Mouse (Mus musculus) layer of hippocampus, adult 9-11 months (tissue): ENCODE results near the gene Fam196b.

Source experiments
- DNase-seq: peaks from one replicate; pipeline ENCODE4 v3.0.0; 2022

The Fam196b gene

DNA sequence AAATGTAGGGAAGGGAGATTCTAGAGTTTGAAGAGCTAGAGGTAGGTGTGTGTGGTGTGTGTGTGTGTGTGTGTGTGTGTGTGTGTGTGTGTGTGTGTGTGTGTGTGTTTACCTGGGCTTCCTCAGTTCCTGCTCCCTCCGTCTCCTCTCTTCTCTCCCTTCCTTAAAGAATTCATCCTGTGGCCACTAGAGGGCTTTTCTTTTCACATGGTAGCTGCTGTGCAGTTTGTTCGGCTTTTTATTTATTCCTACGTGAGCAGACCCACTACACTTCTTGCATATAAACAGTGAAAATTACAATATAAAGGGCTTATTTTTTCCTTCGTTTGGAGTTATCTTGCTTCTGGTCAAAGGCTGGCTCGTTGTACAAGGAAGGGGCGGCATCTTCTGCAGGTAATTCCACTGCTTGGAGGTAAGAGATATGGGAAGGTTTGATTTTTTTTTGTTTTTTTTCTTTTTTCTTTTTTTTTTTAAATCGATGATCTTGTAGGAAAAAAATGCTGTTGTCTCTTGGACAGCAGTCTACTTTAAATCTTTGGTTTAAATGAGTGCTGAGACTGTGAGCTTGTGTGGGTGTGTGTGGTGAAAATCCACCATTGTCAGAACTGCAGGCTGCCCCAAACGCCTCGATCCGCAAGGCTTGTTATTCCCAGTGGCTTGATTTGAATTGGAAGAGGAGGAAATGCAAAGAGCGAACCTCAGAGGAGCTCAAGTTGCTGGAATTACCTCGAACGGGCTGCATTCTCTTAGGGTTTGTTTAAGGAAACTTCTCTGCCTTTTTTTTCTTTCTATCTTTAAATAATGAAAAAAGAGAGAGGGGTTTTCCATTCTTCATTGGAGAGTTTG lies at the start of gene Fam196b:
Fam196b (plus strand) TSS at position 289 of the 846 bp plus-strand sequence.
- peak; percentile 13 for DNase-seq

DNA sequence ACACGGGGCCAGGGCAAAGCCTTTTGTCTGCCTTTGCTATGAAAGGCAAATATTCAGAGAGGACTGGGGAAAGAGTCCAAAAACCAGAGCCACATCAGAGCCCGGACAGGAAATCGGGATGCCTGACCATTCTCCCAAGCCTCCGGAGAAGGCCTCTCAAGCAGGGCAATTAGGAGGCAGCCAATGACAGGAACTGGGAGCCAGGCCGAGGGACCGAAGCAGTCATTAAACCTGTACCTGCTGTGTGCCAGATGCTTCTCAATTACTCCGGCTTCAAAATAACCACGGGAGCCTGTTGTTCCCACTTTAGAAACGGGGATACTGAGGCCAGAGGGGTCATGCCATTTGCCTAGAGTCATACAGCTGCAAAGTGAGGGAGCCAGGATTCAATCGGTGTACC lies 42.6 kb upstream of the Fam196b start:
- DNase-seq, result no peak

DNA sequence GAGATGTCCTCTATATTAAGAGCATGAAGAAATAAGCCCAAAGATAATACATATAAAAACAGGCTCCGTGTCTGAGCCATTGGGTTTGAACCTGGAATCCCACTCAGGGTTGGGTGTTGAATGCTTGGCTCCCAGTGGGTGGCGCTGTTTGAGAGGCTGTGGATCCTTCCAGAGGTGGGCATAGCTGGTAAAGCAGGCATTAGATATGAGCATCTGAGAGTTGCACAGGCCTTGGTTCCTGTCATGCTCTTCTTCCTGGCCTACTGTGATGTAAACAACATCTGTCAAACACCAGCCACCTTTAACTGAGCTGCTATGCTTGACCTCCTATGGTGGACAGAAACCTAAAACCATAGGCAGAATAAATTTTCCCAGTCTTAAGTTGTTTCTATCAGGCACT lies 38.7 kb upstream of the Fam196b start:
- no peak for DNase-seq

DNA sequence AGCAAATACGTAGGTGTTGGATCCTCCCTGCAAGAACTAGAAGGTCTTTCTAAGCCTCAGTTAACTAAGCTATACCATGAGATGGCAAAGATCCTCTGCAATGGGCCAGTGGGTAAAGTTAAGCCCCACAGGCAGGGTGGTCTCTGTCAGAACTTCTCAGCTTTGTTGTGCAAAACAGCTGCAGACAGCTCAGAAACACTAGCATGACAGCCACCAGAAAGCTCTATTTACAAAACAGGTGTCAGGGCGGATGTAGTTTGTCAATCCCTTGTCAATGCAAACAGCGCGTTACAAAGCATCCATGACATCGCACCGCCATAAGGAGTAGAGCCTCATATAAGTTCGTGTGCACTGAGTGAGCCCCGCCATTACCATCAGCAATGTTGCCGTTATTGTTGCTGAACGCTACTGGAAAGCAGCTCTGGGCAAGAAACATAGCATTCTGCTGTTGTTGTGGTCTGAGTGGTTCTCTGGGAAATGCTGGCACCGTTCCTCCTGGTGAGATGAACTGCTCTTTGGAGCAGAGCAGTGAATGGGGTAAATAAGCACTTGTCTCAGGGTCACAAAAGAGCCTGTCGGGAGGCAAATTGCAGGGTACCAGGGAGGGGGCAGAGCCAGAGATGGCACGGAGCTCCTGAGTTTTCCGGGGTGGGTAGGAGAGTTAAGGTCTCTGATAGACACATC lies 38.1 kb upstream of the Fam196b start:
- DNase-seq, result peak; percentile 26

DNA sequence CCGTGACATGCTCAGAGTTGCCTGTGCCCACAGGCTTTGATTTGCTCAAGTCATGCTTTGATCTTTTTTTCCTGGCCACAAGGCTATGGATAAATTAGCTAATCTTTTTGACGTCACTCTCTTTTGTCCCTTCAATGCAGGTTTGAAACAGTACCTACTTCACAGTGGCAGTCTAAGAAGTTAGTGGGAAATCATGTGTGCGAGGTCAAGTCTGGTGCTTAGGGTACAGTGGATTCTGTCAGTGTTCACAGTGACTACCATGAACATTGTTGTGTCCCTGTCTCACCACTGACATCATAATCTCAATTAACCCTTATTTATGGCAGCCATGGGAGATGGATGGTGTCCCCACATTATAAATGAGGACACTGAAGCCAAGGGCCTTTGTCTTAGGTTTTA lies 37.6 kb upstream of the Fam196b start:
- DNase-seq, result no peak

DNA sequence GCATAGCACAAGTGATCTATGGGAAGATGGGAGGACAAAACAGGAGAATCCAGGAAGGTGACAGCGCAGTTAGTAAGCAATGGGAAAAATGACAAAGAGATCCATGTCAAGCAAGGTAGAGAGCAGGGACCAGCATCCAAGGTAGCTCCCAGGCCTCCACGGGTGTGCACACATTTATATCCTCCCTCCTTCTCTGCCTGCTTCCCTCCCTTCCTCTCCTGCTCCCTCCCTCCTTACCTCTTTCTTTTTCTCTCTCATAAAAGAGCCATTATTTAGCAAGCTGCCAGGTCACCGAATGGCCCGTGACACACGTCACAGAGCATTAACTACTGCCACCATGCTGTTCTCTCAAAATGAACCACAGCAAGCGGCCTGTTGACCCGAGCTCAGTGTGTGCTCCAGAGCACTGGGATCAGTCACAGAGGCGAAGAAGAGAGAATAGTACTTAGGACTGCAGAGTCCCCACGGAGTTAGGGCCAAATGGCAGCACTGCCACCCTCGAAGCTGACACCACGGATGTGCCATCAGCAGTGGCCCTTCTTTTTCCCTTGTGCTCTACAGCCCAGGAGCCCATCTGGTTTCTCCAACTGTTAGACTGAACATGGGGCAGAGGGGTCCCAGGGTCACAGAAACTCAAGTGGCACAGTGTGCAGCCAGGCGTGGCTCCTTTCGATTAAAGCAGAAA lies 30.4 kb upstream of the Fam196b start:
- no peak for DNase-seq

DNA sequence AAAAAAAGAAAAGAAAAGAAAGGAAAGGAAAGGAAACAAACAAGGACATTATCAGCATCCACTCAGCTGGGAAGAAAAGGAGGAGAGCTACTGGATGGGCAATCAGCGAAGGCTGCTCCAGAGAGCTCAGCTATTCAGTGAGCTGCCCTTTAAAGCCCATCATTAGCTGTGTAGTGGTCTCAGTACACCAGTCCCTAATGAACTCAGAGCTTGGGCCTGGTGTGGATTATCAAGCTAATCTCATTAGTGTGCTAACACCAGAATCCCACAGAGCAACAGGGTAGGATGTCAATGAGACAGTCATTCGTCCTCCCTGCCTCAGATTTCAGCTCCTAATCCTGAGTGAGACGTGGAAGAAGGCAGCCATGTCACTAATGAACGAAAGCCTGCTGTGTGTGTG lies 24.4 kb upstream of the Fam196b start:
- no peak for DNase-seq

DNA sequence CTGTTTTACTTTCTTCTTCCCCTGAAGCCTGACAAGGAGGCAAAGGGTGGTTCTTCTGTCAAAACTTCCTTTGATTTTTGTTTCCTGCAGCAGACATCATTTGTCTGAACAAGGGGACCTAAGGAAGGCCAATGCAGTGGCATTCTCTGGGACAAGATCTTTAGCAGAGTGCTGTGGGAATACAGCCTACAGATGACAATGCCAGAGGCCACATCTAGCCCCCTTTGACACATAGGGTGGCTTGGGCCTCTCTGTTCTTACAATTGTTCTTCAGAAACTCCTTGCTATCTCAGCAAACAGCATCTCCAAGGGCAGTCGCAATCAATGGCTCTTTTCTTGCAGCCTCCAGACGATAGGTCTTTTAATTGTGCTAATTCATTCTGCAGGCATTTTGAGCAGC lies 23.9 kb upstream of the Fam196b start:
- DNase-seq, result no peak

DNA sequence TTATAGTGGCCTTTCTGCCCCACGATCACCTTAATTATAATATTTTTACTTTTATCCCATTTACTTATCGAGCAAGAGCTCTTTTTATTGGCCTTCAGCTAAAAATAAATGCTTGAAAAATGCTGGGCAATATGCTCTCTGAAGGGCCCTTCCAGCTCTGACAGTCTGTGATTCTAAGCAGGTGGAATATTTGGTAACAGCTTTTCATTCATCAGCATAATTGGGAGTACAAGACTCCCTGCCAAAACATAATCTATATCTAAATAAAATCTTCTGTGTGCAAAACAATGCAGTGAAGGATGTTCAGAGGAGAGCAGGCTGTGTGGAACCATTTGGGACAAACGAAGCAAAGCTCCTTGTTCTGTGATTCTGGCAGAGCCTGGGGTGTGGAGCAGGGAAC lies 23.3 kb upstream of the Fam196b start:
- DNase-seq, result no peak

DNA sequence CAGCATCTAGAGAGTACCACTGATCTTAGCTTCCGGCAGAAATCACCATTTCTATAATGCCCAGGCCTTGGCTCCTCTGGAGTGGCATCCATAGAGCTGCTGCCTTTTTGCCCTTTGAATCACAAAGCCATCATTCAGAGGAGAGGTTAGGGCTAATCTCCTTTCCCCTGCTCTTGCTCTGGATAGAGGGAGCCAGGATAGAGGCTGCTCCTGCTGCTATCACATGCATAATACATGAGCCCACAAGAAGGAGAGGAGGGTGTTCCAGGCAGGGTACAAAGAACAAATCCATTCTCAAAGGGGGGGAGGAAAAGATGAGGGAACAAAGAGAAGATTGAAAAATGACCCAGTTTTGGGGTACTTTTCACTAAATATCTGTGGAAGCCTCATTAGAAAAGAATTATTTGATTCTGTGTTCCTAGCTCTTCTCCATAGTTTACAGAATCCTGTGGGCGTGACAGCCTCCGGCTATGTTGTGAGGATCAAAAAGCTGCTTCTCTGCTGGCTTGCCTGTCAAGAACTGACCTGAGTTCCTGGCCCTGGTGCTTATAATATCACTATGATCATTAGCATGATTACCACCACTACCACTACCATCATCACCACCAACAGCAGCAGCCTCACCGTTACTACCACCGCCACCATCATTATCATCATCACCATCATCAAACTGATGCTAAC lies 16.8 kb upstream of the Fam196b start:
- DNase-seq, result no peak

DNA sequence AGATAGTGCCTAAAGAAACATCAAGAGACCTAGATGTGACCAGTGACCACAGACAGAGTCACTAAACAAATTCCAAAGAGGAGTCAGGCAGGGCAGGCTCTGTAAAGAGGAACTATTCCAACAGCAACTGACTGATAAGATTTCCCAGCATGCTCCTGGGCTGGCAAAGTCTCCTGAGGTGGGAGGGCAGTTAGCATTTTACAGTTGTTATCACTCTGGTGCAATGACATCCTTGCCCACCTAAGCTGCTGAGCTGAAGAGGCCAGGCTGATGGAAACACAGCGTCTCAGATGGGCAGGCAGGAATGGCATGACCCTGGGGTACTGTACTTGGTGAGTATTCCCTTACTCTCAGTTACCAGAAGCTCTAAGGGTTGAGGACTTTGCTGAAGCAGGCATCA lies 15.1 kb upstream of the Fam196b start:
- no peak for DNase-seq

DNA sequence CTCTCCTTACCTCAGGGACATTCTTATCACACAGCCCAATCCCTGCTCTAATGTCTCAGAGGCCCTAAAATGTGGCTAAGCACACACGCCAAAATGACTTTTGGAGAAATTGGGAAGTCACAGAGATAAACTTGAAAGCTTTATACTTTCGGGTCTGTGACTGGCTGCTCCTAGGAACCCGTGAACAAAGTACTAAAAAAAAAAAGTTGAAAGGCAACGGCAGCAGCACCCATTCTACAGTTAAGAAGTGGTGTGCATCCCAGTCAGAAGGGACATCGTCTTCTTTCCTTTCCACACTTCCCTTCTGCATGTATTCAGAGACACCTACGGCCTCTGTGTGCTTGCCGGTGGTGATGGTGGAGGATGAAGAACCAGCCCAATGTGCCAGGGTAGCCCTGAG lies 14.6 kb upstream of the Fam196b start:
- DNase-seq, result no peak

DNA sequence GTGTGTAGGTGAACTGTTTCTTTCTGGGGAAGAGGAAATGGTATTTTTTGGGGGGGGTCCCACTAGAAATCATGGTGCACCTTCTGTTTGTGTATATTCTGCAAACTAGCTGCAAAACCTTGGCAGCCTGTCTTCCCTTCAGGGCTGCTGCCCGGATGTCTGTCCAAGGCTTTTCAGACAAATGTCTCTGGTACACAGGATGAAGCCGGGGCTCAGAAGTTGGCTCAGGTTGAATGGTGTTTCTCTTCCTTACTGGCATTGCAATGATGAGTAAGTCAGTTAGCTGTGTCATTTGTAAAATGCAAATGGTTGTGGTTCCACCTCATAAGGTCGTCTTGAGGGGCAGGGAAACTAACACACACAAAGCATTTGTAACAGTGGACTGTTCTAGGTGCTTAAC lies 8.4 kb upstream of the Fam196b start:
- DNase-seq, result no peak

DNA sequence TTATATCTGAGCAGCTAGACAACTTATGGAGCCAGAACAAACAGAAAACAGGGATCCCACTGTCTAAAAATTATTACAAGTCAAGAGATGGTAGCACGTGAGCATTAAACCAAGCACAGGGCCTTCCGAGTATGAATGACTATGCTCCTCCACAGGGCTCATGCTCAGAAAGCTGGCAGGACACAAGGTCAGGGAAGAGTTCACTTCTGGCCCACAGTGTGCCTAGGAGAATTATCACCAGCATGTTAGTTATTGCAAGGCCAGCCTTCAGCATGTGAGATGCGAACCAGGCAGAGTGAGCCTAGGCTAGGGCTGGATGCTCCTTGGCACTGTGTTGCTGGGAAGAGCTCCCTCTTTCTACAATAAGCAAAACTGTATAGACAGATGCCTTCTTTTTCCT lies 5.9 kb upstream of the Fam196b start:
- no peak for DNase-seq

DNA sequence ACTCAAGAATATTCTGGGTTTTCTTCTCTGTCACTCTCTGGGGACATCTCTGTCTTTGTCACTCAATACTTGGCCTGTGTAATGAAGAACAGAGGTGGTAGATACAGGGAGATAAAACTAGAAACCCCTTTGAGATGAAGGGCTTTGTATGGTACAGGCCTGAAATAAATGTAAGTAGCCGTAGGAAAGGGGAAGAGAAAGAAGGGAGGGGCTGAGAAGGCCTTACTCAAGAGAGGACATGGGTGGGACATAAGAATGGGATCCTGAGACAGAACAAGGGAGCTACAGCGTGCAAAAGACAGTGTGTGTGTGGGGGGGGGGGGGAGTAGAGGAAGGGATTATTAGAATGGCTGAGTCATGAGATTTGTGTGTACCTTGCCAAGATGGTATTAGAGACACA lies 5.3 kb upstream of the Fam196b start:
- DNase-seq, result no peak

DNA sequence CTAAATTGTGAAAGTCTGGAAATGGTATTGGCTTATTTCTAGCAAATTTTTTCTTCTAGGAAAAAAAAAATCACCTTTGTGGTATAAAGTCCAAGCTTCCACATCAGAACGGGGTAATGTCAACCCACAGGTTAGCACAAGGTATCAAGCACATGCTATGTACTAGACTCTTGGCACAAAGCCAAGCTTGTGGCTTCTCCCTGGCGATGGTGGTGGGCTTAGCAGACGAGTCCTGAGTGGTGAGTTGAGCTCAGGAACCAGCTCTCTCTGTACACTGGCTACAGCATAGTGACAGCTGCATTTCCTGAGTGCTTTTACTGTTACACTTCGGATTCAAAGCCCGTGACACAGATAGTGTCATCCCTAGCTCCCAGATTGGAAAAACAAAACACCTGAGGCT lies 2.9 kb upstream of the Fam196b start:
- DNase-seq, result no peak

DNA sequence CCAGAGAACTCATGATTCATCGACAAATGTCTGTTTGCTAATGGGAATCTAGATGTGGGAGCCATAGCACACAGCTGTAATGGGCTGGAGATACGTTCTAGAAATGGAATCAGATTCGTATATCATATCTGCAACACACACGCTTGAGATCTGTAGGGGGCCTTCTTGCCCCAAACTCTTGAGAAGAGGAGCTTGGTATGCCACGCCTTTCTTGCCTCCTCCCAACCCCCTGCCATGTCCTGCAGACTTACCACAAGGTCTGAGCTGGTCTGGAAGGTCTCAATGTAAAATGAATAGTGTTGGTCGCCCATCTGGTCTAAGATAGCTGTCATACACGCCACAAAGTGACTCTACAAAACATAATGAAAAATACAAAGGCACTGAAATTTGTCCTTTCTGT lies 2.4 kb upstream of the Fam196b start:
- DNase-seq, result no peak

DNA sequence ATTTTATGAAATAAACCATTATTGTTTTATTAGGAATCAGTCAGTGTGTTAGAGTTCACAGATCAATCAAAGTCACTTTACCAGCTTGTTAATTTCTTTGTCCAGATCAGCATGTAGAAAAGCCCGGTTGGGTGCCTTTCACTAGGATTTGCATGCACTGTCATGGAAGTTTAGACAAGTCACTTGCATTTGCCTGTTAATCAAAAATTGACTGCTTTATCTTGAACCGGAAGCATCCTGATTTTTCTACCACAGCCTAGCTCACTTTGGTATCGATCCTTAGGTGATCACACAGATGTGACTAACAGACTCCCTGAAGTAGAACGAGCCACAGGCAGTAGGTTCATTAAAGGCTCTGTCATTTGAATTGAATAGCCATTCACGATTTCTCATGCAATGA lies 761 bp downstream of the Fam196b start:
- DNase-seq, result no peak

DNA sequence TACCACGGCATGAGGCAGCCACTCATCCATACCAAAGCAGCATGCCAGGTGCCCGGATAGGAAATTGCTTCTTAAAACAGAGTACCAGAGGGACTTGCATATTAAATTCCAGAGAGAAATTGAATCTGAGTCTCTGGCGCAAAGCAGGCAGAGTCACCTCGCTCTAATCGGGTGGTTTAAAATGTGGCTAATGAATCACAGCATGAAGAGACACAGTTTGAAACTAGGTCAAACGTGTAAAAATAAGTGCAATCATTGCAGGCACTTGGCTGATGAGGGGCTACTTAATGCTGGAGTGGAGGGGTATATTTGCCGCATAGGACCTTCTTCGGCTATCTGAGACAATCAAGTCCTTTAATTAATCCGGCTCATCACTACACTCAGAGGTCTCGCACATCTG lies 1.6 kb downstream of the Fam196b start:
- DNase-seq, result no peak

DNA sequence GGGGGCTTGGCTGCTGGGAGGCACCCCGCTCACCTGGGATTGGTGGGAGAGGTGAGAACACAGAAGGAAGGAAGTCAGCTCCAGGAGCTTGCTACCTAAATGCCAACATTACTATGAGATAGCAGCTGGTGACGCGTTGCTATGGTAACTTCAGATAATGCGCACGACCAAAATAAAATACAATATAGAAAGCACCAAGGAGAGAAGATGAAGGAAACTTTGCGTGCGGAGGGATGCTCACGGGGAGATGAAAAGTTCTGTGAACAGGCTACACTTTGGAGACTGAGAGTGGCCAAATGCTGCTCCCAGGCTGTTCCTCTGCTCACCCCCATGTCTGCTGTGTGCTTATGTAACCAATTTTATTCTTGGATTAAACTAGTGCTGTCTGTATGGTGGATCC lies 2.4 kb downstream of the Fam196b start:
- DNase-seq, result peak; percentile 23

DNA sequence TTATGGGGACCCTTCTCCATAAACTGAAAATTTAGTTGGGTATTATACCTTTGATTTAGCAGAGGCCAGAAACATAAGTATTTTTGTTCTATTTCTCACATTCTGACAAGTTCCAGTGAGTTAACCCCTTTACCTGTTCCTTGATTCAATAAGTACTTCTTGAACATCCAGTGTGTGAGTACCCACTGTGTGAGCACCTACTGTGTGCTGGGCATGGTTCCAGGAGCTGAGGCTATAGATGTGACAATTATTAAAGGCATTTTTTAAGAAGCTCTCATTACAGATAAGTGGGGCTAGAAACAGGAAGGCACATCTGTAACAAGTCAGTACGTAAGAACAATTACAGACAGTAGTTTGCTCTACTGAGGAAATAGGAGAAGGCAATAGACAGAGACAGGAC lies 4.7 kb downstream of the Fam196b start:
- DNase-seq, result no peak

DNA sequence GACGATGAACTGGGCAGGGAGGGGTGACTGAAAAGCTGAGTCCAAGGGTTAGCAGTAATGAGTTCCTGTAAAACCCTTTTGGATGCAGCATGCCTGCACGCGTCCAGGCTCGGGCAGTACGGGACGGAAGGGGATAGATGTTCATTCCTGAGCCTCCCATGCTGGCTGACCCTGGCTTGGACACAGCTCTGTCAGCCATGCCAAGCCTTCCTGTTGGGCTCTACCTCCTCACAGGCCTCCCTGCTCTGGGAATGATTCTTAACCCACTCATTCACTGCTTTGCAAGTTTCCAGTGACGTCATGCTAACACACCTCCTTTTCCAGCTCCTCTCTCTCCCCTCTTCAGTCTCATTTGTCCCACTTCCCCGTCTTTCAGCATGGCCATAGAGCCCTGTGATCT lies 9.0 kb downstream of the Fam196b start:
- DNase-seq, result no peak

DNA sequence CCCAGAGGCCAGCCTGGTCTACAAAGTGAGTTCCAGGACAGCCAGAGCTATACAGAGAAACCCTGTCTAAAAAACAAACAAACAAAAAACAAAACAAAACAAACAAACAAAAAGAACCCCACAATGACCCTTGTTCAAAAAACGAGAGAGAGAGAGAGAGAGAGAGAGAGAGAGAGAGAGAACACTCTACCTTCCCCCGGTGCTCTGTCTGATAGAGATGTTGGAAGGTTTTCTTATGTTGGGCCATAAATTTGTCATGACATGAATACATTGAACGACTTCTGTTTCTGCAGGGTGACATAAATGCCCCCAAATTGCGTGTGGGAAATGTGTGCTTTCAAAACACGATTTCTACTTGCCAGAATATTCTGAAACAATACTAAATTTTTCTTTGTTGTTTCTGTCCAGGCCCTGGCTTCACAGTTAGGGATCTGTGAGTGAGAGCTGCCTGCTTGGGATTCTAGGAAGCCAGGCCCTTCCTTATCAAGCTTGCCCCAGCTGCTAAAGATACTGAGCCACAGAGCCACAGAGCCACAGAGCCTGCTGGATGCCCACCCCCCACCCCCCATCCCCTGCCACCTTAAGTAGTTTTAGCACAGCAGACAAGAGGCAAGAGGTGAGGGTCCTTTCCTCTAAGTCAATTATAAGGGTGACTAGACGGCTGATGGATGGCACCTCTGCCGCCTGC lies 17.9 kb downstream of the Fam196b start:
- no peak for DNase-seq
